Mouse (Mus musculus) erythroblast, embryonic 14.5 days (primary cell): ENCODE data around the gene Nrxn2.

ENCODE experiments used
- GATA1 ChIP-seq: IDR thresholded peaks from 2 replicates; pipeline ENCODE4 v1.6.1; 2012; ENCODE audit warnings: low read length, inconsistent platforms, mixed read lengths
- TAL1 ChIP-seq: IDR thresholded peaks from 3 replicates; pipeline ENCODE4 v1.6.1; 2012; ENCODE audit warnings: low read length, inconsistent platforms, mixed read lengths

DNA sequence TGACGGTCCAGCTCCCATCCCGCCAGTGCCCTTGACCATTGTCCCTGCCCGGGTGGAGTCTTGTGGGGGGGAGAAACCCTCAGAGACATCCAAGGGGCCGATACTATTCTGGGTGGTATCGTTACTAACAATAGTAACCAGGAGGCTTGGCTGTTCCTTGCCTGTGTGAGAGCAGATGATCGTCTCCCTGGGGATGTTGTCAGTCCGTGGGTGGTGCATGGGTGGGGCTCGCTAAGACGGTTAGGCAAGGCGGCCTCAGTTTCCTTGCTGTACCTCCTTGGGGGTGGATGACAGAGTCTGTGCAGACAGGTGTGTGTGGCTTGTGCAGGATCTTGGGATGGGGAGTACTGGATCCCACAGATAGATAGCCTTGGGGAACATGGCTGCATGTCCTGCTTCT is 88.9 kb downstream of the Nrxn2 start:
- TF ChIP-seq GATA1 (no peak), TAL1 (no peak)
